Mouse (Mus musculus) brown adipose tissue, adult 24 weeks (tissue): ENCODE results near the gene Mtch2. TPM values are rescaled to one million over a fixed set of nuclear protein-coding genes. Genes with fewer than 3 reads are reported as not detected.

Experiments
- H3K27ac ChIP-seq: fragments of 200-500 bp; replicated peaks from 2 replicates; pipeline ENCODE4 v1.5.1; 2012; ENCODE audit warnings: low read depth, mild to moderate bottlenecking, low read length
- H3K4me1 ChIP-seq: fragments of 200-500 bp; 2 replicates; pipeline ENCODE4 v1.6.1; 2012; ENCODE audit warnings: low read length, mixed read lengths; ENCODE audit not compliant: control insufficient read depth, insufficient read depth, insufficient read length
- H3K4me3 ChIP-seq: fragments of 200-500 bp; 2 replicates; pipeline ENCODE4 v1.5.1; 2012; ENCODE audit warnings: low read depth, mild to moderate bottlenecking, low read length, moderate library complexity; ENCODE audit not compliant: insufficient read depth
- polyA plus RNA-seq: library from polyadenylated mRNA; stranded (reverse); fragments of >200 nt; gene quantifications from 2 replicates; pipeline ENCODE4 v1.2.4, GENCODE M21; 2012; ENCODE audit not compliant: missing spikeins, insufficient read depth, insufficient read length

Mtch2 gene
- polyA plus RNA-seq, 1 experiment = 906 TPM

DNA sequence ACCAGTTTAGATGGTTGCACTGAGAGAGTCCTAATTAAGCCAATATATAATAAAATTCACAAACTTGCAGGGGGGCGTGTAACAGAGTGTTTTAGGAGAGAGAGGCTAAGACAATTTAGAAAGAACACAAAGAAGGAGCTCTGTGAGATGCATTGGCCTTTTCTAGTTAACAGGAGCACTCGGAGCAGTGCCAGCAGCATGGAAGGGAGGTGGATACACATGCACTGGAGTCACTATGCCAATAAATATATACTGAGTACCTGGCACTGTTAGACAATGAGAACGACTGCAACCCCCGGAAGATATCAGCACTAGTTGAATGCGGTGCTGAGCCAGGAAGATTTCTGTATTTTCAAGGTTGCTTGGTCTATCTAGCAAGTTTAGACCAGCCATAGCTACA, 2.7 kb upstream of the Mtch2 start:
- no peak overlapping the region for H3K4me3 ChIP-seq
- no peak overlapping the region for H3K27ac ChIP-seq
- H3K4me1 ChIP-seq = no peaks in the 10 kb centered on the region

DNA sequence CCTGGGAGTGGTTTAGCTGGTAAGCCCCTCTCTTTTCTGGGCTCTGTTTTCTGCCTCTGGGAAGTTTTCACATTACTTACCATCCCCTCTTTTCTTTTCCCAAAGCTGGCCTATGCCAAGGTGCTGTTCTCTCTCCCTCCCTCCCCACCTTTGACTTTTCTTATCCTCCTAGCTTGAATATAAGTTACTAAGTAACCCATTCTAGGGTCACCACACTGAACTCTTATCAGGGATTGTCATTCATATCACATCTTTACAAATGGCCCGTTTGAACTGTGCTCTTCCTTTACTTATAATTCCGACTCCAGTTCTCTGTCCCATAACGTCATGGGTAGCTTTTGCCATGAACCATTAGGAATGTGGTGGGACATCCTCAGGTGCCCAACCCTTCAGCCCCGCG, 1.7 kb upstream of the Mtch2 start:
- peaks cover under 1% of the 10 kb centered on the region; the same call in 1 of the 2 replicates for H3K4me1 ChIP-seq
- peak overlapping the region; percentile 61 for H3K27ac ChIP-seq
- H3K4me3 ChIP-seq = no peak overlapping the region

DNA sequence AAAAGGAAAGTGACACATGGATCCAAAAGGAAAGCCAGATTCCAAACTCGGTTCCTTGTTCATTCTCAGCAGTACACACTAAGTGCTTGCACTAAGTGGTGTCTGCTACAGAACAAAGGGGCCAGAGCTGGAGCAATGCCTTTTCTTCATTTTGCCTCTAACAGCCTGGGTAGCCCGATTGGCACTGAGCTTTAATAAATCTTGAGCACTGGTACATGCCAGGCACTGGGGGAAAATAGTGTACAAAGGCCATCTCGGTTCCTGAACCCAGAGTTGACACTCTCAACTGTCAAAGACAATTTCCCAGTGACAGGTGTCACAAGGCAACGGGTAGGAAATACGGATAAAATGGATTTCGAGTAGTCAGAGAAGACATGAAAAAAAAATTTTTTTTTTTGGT, 784 bp upstream of the Mtch2 start:
- peaks cover 4% of the 10 kb centered on the region; the same call in 1 of the 2 replicates for H3K4me1 ChIP-seq
- peak overlapping the region; percentile 98 for H3K27ac ChIP-seq
- H3K4me3 ChIP-seq = peak overlapping the region; percentile 66

DNA sequence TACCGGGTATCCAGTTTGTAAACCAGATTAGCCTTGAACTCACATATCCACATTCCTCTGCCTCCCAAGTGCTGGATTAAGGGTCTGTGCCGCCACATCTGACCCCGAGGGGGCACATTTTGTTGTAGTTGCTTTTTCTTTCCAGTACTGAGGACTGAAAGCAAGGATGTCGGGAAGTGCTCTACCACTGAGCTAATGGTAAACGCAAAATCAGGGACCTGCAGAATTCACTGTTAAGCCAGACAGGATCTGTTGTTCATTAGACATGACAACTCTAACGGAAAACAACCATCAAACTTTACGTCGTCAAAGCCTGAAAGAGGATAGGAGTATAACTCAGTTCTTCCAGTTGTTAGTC, 379 bp upstream of the Mtch2 start:
- peak overlapping the region; percentile 98 for H3K27ac ChIP-seq
- H3K4me3 ChIP-seq = peak overlapping the region; percentile 66
- H3K4me1 ChIP-seq = peaks cover 4% of the 10 kb centered on the region; the same call in 1 of the 2 replicates

DNA sequence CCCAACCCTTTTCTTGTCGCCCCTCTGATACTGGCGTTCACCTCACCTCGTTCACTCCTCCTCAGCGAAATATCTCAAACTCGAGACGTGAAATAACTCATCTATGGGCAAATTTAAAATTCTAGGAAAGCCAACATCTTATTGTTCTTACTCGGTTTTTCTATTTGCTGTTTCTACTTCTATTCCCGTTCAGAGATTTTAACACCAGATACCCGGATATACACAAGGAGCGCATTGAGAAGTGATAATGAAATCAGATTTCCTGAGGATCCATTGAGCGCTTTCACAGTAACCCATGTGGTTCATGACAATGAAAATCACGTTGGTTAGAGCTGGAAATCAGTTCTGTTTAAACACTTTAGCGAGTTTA, 711 bp downstream of the Mtch2 start:
- Histone ChIP-seq H3K4me3 (peak overlapping the region; percentile 74), H3K27ac (peak overlapping the region; percentile 89), H3K4me1 (peaks cover 4% of the 10 kb centered on the region; the same call in 1 of the 2 replicates)

DNA sequence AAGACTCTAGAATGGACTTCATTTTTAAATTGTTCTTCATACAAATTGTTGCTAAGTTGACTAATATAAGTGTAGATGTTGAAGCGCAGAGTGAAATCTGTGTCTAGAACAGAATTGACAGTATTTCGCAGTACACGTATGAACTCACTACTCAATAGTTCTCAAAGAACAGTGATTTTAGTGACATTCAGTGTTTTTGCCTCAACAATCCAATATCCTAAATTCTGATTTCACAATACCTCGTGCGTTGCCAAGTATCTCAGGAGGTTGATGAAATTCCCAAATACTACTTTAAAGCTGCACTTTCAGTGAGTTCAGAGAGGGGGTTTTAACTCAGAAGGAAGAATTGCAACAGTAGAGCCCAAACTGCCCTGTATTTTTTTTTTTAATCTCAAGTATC, 1.4 kb downstream of the Mtch2 start:
- H3K4me3 ChIP-seq = peak overlapping the region; percentile 74
- H3K27ac ChIP-seq = no peak overlapping the region
- H3K4me1 ChIP-seq = peaks cover 4% of the 10 kb centered on the region; the same call in 1 of the 2 replicates

DNA sequence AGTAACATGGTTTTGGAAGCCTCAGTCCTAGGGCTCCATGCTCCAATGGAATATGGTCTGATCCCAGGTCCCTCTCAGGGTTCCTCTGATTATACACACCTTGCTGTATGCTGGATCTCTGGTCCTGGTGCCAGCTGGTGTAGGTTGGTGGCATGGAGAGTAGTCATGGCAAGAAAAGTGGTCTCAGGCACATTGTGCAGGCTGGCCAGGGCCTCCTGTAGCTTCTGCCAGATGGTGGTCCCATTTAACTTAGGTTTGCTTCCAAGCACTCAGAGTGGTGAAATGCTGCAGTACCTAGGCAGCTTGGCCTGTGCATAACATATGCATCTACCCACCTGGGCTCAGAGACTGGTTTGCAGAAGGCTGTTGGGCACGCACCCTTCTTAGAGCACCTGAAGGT, 3.4 kb downstream of the Mtch2 start:
- Histone ChIP-seq H3K4me3 (no peak overlapping the region), H3K27ac (no peak overlapping the region), H3K4me1 (peaks cover 4% of the 10 kb centered on the region; the same call in 1 of the 2 replicates)

DNA sequence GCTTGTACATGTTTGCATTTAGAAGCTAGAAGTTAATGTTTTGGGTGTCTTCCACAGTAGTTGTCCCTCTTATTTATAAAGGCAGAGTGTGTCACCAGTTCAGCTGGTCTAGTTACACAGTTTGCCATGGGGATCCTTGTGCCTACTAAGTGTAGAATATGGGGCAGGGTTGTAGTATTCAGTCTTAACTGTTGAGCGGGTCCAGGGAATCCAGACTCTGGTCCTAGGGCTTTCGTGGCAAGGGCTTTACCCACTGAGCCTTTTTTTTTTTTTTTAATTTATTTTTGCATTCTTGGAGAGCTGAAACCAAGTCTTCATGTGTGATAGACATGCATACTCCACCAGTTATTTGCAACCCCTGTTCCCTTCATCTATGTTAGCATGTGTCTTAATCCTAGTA, 14.5 kb downstream of the Mtch2 start:
- H3K4me1 ChIP-seq = no peaks in the 10 kb centered on the region
- H3K27ac ChIP-seq = no peak overlapping the region
- H3K4me3 ChIP-seq = no peak overlapping the region

DNA sequence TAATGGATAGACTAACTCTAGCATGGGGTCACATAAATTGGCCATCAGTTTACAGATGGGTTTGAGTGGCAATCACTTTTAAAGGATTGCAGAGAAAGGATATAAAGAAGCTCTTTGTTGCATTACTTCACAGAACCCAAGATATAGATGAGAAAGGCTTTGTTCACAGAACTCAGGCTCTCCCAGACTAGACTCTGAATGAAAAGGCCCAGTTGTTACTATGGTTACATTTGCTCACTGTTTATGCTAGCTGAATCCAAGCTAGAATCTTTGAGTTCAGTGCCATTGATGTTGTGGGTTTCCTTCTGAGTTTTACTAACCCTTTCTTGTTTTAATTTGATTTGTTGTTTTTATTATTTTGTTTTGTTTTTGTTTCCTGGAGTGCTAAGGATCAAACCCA, 17.2 kb downstream of the Mtch2 start:
- Histone ChIP-seq H3K4me3 (no peak overlapping the region), H3K27ac (no peak overlapping the region), H3K4me1 (no peaks in the 10 kb centered on the region)

DNA sequence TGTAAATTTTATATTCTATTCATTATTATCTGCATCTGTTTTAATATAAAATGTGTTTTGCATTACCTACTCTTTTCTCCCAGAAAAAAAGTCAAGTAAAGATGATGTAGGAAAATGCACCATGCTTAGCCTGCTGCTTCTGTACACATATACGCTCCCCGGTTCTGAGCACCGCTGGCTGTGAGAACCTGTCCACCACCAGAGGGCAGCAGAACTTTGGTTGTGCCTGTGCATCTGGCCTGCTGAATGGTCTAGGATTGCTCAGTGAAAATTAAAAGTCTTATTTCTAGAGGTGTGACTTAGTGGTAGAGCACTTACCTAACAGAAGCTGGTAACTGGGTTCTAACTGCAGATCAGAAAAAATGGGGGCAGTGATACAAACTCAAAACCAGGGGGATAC, 19.6 kb downstream of the Mtch2 start:
- no peak overlapping the region for H3K4me3 ChIP-seq
- H3K27ac ChIP-seq = no peak overlapping the region
- H3K4me1 ChIP-seq = peaks cover 4% of the 10 kb centered on the region; the same call in 1 of the 2 replicates

DNA sequence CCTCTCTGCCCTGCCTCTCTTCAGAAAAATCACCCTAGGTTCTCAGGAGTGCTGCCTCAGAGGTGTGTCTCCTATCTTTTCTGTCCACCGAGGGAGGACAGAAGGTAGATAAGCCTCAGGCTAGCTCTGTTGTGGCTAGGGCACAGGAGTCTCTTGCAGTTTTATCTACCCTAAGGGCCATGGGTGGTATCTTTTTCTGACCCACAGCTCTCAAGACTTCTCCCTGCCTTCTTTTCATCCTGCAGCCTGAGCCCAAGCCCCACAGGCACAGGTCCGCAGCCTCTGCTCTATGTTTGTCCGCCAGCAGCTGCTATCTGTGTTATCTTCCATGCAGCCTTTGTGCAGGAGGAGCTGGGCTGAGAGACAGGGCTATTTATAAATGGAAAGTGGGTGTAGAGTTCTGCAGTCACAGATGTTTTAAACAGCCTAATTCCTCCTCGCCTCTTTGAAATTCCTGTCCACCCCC, 23.2 kb downstream of the Mtch2 start:
- H3K4me1 ChIP-seq = peaks cover 7% of the 10 kb centered on the region
- no peak overlapping the region for H3K4me3 ChIP-seq
- no peak overlapping the region for H3K27ac ChIP-seq

DNA sequence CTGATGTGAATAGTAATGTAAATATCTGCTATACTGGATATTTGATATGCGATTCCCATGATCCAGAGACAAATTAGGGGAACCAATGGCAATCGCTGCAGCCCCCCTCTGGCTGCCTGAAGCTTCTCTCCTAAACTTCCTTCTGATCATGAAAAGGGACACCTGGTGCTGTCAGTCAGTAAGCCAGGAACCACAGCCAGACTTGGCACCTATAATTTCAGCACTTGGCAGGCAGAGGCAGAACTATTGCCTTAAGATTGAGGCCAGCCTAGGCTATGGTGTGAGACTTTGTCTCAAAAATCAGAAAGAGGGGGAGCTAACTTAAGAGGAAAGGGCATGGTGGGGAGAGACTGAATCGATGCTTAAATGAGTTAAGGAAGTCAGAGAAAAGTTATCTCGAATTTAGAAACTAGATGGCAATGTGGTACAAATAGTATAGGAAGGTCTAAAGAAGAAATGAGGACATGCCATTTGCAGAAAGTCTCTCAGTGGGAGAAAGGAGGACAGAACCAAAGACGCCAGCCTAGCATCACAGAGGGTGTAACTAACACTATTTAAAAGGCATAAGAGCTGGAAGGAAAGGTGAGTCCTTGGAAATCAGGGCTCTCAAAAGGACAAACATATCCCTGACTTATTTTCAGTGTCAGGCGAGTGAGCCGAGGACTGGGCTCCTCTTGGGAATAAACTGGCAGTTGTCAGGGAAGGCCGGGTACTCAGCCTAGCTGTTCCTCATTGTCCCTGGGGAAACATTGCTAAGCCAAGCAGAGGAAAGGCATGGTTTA, 24.4 kb downstream of the Mtch2 start:
- peaks cover 7% of the 10 kb centered on the region for H3K4me1 ChIP-seq
- H3K27ac ChIP-seq = peak overlapping the region; percentile 80
- no peak overlapping the region for H3K4me3 ChIP-seq

DNA sequence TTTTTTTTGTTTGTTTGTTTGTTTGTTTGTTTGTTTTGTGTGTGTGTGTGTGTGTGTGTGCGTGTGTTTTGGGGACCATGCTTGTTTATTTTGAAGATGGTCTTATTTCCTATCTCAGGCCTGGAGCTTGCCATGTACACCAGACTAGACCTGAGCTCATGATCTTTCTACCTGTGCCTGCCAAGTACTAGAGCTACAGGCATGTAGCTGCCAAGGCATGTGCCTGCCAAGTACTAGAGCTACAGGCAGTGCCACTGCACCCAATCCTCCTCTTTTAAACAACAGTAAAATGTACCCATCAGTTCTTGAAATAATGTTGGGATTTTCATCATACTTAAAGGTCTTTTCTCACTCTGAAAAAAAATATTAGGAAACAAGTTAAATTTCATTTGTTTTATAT, 27.1 kb downstream of the Mtch2 start:
- Histone ChIP-seq H3K4me1 (peaks cover 7% of the 10 kb centered on the region), H3K27ac (no peak overlapping the region), H3K4me3 (no peak overlapping the region)

DNA sequence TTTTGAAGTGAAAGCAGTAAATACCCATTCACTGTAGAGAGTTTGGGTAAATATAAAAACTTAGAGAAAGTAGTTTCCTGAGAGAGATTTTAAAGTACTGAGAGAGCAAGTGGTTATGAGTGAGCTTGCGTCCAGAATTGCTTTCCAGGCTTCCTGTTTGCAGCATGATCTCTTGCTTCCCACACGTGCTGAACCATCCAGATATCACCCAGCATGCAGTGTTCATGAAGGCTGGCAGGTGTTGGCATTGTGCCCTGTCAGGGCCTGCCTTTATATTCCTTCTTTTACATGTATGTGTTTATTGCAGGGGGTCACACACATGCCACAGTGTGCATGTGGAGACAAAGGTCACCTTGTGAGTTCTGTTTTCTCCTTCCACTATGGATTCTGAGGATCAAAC, 28.3 kb downstream of the Mtch2 start:
- H3K4me1 ChIP-seq = peaks cover 6% of the 10 kb centered on the region

DNA sequence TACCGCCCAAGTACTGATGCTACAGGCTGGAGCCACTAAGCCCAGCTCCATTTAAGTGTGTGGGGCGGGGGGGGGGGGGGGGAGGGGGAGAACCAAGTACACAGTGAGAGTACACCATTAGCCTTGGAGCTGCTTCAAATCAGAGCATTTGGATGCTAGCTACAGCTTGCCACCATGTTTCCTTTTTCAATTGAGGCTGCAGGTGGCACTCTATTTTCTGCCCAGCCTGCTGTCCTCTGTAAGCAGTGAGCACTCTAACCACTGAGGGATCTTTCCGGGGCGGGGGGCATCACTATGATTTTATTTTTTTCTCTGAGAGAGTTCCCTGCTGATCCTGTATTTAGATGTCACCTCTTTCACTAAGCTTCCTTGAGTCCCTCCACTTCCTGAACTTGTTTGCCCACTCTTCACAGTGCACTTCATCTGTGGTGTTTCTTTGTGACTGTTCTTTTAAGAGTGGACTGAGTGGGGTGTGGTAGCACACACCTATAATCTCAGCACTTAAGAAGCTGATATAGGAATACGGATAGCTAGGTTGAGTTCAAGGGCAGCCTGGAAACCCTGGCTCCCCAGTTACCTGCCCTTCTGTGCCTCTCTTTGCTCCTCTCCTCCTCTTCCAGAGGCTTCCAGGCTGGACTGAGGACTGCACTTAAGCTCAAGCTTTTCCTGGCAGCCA, 30.8 kb downstream of the Mtch2 start:
- peaks cover 3% of the 10 kb centered on the region; the same call in 1 of the 2 replicates for H3K4me1 ChIP-seq
- no peak overlapping the region for H3K4me3 ChIP-seq
- no peak overlapping the region for H3K27ac ChIP-seq

More for the DNA sequence above, 28.3 kb downstream of the Mtch2 start:
- Histone ChIP-seq H3K27ac (no peak overlapping the region), H3K4me3 (no peak overlapping the region)

DNA sequence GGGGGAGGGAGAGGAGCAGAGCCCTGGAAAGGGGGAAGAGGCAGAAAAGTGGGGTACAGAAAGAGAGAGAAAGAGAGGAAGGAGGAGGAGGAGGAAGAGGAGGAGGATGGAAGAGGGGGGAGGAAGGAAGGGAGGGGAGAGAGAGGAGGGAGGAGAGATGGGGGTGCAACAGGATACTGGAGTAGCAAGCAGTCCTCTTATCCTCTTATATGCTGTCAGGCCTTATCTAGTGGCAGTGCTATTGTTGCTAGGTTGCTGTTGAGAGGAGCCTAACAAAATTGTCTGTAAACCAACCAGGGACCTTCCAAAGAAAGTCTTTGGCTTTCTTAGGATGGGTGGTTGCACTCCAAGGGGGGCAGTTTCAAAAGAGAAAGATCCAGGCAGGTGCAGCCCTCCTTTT, 32.5 kb downstream of the Mtch2 start:
- no peak overlapping the region for H3K27ac ChIP-seq
- no peak overlapping the region for H3K4me3 ChIP-seq
- no peaks in the 10 kb centered on the region for H3K4me1 ChIP-seq
